Mouse (Mus musculus): Measurements from ENCODE around the gene Pitpna.

The Pitpna gene

DNA sequence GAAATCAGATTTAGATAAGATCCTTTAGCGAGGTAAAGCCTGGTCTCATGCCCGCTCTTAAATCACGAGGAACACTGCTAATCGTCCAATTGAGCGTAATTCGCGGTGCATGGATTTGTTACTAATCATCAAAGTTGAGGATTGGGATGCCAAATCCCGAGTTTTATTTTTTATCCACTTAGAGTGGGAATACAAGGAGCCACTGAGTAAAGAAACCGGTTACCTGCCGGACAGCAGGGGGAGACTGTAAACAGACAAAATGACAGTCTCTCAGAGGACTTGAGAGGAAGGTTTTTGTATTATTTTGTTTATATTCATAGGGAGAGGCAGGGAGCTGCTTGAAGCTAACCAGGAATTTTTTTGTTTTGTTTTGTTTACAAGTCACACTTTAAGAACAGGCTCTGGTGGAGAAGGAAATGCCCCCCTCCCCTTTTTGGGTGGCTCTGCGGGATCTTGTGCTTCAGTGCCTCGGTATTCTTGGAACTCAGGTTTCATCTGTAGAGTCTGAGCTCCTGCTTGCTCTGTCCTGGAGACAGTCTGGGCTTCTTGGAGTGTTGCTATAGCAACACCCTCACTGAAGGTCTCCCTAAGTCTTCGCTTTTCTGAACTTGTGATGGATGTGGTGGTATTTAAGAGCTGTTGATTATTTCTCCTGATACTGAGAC is 43.8 kb downstream of the Pitpna start:
- no peak for DNase-seq (ENCODE audit: low read depth, low spot score)

DNA sequence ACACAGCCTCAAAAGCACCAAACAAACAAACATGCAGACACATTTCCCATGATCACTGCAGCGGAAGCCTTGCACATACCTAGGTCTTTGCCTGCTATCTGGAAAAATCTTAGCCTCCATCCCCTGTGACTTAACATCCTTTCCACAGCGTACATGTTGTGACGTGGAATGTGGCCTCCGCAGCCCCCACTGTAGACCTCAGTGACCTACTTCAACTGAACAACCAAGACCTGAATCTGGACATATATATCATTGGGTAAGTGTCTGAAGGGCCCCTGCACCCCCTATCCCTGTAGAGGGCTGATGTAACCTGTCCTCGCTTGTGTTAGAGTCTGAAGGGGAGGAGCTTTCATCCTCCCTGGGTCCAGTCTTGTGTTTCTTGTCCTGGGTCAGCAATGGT is 45.0 kb downstream of the Pitpna start:
- no peak for DNase-seq (ENCODE audit: low read depth, low spot score)

DNA sequence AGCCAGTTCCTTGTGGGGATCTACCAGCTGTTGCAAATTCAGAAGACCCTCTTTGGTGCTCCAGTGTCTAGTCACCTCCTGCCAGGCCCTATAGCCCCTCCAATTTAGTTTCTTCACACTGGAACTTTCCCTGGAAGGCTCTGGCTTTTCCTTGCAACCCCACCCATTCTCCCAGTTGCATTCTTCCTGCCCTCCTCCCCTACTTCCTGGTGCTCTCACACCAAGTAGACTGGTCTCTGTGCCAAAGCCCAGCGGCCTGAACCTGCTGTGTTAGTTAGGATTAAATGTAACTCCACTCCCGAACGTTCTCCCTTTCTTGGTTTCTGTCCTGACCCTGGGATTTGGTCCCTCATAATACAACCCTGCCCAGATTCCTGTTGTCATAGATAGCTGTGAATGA is 46.9 kb downstream of the Pitpna start:
- no peak for DNase-seq (ENCODE audit: low read depth, low spot score)

- DNase-seq (ENCODE audit: low read depth, low spot score), result no peak
Measured at GRCm38 (mm10) chr11:75635315-75635714, 47.4 kb downstream of the Pitpna start.

GRCm38 (mm10) chr11:75643323-75643722 is 55.4 kb downstream of the Pitpna start:
- DNase-seq (ENCODE audit: low read depth, low spot score), result no peak

GRCm38 (mm10) chr11:75644684-75645083 is 56.8 kb downstream of the Pitpna start:
- no peak for DNase-seq (ENCODE audit: low read depth, low spot score)

DNA sequence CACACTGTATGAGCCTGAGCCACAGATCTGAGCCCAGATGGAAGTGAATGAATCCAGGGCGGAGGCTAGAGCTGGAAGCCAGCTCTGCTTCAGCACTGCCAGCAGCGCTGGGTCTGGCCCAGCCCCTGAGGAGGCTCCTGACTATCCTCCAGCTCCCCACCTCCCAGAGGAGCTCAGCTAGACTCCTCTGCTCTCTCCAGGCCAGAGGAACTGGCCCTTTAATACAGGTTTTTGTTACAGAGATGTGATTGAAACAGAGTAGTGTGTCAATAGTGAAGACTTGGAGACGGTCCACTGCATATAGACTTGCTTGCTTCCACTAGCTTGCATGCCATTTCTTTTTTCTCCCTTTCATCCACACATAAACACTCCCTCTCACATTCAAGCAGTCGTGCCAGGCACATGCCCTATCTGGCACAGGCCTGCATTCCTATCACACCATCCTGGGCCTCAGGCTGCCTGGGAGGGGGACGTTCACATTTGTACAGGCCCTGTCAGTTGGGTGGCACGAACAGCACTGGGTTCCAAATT is 59.8 kb downstream of the Pitpna start:
- DNase-seq (ENCODE audit: low read depth, low spot score), result peak; percentile 75

DNA sequence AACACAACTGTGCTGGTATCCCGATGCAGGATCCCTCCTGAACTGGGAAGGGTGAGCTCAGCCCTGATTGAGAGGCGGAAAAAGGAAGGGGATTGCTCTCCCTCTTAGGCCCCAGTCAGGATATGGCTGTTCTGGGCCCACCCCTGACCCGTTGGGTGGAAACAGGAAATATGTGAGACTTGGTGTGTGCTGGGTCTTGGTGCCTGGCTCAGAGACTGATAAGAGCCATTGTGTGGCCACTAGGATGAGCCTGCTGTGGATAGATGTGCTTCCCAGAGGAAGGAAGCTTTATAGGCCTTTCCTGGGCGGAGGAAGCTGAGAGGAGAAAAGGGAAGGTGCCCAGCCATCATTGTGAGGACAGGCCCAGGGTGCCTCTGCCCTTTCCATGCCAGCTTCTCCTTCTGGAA is 61.3 kb downstream of the Pitpna start:
- DNase-seq (ENCODE audit: low read depth, low spot score), result no peak

DNA sequence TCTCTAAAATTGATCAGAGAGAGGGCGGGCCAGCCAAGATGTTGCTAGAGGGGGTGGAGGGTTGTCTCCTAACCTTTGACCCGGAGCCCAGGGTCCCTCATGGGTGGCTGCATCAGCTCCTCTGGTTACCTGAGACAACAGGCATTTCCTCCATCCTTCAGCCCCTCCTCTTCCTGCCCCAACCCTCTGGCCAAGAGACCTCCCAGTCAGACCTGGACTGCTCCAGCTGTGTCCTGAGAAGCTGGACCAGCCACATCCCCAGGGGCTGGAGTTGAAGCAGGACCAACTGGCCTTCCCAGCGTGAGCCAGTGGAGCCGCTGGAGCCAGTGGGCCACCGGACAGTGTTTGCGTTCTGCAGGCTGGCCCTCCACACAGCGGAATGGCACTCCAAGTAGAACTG is 62.4 kb downstream of the Pitpna start, which contains the start of gene Myo1c:
Myo1c (plus strand) TSS at position 194 of the 400 bp plus-strand sequence.
- peak; percentile 62 for DNase-seq (ENCODE audit: low read depth, low spot score)

- DNase-seq (ENCODE audit: low read depth, low spot score), result no peak
Measured at GRCm38 (mm10) chr11:75650958-75651425, 63.1 kb downstream of the Pitpna start.

- peak; percentile 69 for DNase-seq (ENCODE audit: low read depth, low spot score)
Measured at GRCm38 (mm10) chr11:75651426-75652221, 63.7 kb downstream of the Pitpna start.

GRCm38 (mm10) chr11:75652222-75652941 is 64.5 kb downstream of the Pitpna start:
- DNase-seq (ENCODE audit: low read depth, low spot score), result no peak

DNA sequence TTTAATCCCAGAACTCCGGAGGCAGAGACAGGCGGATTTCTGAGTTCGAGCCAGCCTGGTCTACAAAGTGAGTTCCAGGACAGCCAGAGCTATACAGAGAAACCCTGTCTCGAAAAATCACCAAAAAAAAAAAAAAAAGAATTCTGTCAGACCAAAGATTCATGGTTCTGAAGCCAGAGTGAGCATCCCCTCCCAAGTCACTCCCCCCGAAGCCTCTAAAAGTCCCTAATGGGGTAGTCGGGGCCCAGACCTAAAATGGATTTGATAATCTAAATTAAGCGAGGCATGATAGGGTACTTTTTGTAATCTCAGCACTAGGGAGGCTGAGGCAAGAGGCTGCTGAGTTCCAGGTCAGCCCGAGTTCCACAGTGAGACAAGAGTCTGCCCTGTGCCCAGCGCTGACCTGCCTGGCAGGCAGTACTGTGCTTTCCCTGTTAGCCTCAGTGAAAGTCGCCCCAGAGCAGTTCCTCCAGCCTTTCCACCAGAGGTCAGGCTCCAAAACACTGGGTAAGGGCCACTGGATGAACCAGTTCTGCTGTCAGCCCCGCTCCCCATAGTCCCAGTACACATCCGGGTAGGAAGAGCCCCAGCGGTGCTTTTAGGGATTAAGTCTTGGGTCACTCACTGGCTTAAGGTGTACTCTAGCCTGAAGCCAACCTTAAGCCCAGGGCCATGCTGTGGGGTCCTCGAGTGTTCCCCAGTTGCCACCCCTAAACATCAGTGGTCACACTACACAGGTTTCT is 65.2 kb downstream of the Pitpna start:
- no peak for DNase-seq (ENCODE audit: low read depth, low spot score)

GRCm38 (mm10) chr11:75653781-75654470 is 66.0 kb downstream of the Pitpna start:
- DNase-seq (ENCODE audit: low read depth, low spot score), result peak; percentile 73

GRCm38 (mm10) chr11:75654471-75655390 is 66.8 kb downstream of the Pitpna start:
- no peak for DNase-seq (ENCODE audit: low read depth, low spot score)

DNA sequence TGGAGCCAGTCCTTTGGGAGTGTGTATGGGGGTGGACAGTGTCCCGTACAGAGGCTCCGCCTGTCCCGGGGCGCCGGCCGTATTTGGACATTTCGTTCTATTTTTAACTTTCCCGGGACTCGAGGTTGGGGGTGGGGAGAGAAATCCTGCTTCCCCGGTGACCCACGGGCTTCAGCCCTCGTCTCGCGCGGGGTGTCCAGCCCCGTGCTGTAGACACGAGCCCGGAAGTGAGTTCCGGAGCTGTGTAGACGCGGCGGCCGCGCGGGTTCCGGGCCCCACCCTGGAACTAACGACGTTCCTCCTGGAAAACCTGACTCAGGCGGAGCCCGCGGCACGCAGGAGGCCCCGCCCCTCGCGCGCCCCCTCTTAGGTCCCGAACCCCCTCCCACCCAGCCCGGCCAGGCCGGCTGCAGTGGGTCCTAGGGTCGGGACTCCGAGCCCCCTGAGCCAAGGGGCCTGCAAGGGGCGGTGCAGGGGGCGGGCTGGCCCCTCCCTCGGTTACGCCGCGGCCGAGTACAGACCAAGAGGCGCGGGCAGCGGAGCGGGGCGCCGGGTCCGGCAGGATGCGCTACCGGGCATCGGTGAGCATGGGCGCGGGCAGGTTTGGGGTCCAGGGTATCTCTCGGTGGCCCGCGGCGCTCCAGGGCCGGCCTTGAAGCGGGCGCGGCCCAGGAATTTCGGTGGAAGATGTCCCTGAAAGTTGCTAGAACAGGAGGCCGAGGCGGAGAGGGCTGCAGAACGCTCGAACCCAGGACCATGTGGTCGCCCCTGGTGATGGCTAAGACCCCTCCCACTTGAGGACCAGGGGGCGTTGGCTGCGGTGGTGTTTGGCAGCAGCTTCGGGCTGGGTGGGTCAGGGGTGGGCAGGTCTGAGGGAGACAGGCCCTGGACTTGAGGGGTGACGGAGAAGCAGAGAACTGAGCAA is 68.0 kb downstream of the Pitpna start:
- DNase-seq (ENCODE audit: low read depth, low spot score), result peak; percentile 73

DNA sequence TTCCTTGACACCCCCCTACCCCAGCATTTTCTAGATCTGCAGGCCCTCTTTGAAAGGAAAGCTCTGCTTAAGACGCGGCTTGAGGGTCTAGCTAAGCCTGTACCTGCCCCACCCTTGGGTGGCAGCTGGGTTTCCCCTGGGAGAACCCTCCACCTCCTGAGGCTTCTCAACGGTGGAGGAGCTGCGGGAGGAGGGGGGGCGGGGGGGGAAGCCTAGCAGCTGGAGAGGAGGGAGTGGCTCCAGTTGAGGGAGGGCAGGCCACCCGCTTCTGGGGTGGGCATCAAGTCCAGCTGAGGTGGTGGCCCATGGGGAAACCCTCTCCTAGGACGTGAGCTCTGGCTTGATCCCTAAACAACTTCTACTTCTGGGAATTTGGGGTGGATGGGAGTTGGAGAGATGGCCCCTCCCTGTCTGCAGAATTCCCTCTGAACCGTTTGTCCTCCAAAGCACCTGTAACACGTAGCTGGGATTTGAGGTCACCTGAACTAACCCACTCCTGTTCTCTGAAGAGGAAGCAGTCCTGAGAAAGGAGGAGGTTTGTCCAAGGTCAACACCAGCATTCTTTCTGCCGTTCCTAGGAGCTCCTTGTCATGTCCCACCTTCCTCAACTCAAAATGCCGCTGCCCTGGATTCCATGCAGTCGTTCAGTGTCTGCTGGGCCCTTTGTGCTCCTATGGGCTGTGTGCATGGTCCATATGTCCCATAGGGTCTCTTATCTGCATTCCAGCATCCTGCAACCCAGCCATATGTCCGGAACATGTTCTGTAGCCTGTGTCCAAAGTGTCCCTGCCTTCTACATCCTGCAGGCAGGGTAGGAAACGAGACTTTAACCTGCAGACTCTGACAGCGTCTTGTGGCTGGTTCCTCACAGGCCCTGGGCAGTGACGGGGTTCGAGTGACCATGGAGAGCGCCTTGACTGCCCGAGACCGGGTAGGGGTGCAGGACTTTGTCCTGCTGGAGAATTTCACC is 69.0 kb downstream of the Pitpna start:
- DNase-seq (ENCODE audit: low read depth, low spot score), result no peak
